Mouse (Mus musculus) lung, postnatal 0 days (tissue): ENCODE results near the gene Hemgn.

Source experiments
- CTCF ChIP-seq: IDR thresholded peaks from 2 replicates; pipeline ENCODE4 v1.5.1; 2016; ENCODE audit warnings: antibody characterized with exemption, mild to moderate bottlenecking
- EP300 ChIP-seq: IDR thresholded peaks from 2 replicates; pipeline ENCODE4 v1.6.1; 2016; ENCODE audit warnings: antibody characterized with exemption, mild to moderate bottlenecking, control low read depth

DNA sequence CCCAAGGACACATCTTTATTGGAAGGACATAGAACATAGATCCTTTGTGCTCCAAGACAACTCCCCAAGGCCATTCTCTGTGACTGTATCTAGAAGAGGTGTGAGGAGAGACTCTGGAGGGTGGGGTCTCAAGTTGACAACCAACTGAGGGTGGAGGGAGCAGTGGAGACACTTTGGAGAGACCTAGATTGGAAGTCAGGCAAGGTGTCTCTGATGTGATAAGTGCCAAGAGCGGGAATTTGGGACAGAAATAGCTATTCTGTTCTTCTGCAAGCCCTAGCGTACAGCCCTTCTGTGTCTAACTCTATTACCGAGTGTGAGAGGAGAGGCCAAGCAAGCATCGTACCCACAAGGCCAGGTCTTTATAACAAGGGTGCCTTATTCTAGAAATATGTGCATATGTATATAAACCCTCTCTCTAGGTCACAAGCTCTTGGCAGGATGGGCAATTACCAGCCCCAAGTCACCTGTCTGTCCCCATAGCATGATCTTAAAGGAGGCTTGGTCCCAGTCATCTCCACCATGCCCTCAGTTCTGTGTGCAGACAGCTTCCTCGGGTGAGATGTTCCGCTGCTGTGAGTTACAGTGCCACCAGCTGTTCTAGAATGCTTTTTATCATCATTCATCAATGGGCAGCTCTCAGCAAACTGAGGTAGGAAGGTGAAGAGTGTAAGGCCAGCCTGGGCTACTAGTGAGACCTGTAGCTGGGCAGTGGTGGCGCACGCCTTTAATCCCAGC, 6.2 kb downstream of the Hemgn start:
- TF ChIP-seq CTCF (no peak), EP300 (no peak)
